Mouse (Mus musculus): ENCODE results near the gene Jmjd1c. TPM values are rescaled to one million over a fixed set of nuclear protein-coding genes. Genes with fewer than 3 reads are reported as not detected.

Jmjd1c gene
- total RNA-seq, 2 experiments from 2014 or later: 49.5 to 124 TPM

DNA sequence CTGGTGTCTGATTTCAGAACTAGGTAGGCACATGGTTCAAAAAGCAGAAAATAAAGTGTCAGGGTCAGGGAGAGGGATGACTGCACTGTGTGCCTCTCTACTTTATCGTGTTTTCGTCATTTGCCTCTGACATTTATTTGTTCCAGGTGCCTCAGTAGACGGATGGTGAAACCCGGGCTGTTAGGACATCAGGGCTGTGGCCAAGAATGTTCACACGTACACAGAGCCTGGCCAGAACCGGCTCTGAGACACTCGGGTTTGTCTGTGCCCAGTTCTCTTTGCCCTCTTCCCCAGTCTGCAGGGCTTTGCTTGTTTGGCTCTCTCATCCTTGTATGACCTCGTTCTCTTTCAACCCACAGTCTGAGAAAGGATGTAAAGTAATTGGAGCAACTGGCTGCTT is 195.2 kb downstream of the Jmjd1c start:
- peak; percentile 15; the same call in 1 of the 2 replicates for ATAC-seq (replicated peaks; ENCODE audit: poor library complexity)

DNA sequence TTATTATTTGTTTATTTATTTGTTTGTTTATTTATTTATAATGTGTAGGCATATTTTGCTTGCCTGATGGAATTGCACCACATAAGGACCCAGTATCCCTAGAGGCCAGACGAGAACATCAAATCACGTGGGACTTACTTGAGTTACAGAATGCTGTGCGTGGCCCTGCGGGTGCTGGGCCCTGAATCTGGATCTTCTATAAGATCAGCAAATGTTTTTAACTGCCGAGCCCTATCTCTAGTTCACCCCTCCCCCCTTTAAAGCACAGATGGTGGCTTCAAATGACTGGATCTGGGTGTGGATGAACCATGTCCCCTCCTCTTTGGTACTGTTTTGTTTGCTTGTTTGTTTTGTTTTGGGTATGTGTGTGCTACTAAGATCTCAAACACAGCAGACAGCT is 199.4 kb downstream of the Jmjd1c start:
- peak; percentile 33 for ATAC-seq (replicated peaks; ENCODE audit: poor library complexity)

DNA sequence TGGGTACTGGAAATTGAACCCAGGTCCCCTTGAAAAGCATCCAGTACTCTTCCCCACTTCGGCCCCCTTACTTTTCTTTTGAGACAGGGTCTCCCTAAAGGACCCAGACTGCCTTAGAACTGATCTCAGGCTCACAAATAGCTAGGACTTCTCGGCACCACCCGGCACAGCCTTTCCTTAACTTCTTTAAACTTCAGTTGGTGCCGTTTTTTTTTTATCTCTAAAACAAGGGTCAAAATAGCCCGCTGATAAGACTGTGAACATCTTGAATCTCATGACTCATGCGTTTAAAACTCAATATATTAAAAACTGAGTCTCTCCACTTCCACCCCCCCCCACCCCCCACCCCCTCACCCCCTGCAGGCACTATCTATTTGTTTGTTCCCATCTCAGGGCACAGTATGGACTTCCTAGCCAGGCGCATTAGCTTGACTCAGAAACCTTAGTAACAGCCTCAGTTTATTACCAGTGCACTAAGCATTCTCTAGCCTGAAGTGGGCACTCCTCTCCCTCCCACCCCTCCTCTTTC is 200.1 kb downstream of the Jmjd1c start:
- peak; percentile 45 for ATAC-seq (replicated peaks; ENCODE audit: poor library complexity)

DNA sequence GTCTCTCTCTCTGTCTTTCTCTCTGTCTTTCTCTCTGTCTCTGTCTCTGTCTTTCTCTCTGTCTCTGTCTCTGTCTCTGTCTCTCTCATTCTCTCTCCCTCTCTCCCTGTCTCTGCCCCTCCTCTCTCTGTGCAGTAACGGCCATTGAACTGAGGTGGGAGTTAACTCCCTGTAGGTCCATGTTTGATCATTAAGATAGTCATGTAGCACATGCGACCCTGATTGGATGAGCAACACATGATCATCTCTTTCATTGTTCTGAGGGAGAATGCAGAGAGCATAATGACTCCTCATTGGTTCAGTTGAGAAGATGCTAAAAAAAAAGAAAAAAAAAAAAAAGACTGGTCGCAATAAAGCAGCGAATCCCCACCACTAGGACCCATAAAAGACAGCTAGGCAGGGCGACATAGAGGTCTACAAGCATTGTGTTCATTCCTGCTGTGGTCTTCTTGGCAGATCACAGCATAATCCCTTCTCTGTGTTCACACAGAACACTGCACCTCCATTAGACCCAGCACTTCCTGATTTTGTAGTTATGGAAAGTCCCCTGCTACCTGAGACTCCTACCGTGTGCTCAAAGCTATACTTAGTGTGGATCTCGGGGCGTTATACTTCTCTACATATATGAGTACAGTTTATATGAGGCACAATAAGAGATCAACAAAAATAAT is 200.7 kb downstream of the Jmjd1c start:
- peak; percentile 18; the same call in 1 of the 2 replicates for ATAC-seq (replicated peaks; ENCODE audit: poor library complexity)

DNA sequence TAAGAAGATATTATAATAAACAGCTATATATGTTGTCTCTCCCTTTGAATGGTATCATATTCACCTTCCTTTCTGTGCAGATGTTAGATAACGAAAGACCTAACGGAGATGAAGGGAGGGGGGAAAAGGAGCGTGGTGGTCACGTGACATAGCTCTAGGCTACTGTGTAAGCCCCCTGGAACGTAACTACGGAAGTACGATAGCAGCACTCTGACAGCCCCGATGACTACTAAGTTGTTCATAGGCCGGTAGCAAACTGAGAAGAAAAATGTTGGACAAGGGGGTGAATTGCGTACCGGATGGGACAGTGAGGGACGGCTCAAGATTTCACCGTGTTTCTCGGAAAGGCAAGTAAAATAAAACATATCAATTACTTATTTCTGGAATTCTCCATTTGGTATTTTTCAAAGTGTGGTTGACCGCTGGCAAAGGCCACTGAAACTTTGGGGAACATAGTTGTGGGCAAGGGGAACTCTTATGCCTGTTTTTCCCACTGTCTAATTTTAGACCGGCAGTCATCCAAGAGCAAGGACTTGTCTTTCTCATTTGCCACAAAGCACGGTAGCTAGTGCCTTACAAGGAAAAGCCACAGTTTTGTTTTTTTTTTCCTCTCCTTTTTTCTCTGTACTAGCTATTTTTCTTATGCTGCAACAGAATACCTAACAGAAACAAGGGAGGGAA is 201.4 kb downstream of the Jmjd1c start:
- peak; percentile 26 for ATAC-seq (replicated peaks; ENCODE audit: poor library complexity)

DNA sequence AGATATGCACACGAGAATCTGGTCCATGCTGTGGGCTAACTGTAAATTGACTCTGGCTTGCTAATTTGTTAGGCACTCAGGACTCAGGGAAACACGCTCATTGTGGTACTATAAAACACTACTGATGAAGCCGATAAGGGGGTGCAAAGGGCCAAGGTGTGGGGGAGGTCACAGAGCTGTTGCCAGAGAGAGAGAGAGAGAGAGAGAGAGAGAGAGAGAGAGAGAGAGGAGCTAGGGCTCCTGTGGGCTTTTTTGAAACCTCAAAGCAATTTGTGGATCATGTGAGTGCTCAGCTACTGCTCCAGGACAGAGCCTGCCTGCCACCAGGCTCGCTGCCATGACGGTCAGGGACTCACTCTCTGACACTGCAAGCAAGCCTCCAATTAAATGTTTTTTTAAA is 202.9 kb downstream of the Jmjd1c start:
- ATAC-seq (replicated peaks; ENCODE audit: poor library complexity): 0 out of 2 replicates have a peak, but pooled peaks have one; percentile 4

DNA sequence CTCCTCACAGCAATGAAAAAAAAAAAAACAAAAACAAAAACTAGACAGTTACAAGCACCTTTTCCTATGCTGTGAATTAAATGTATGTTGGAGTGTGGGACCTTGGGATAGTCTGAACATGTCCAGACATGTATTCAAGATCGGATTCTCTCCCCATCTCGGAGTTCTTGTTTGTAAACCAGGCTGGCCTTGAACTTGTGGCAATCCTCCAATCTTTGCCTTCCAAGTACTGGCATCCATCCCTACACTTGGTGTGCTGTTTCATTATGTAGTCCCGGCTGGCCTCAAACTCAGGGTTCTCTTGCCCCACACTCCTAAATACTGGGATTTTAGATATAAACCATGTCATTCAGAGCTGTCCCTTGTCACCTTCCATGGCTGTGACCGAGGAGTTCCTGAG is 203.4 kb downstream of the Jmjd1c start:
- no peak for ATAC-seq (replicated peaks; ENCODE audit: poor library complexity)

DNA sequence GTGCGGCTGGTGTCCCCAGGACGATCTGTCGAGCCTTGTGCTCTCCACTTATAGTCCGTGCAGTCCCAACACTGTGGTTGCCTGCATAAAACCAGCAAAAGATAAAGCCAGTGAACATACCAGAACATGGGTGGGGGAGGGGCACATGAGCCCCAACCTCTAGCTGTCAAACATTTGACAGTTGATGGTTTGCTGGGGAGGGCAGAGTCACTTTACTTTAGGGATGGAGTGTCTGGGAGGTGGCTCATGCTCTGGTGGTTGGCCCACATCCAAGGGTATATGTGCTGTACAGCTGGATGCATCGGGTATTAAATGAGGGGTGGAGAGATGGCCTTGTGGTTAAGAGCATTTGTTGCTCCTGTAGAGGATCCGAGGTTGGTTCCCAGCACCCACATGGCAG is 205.1 kb downstream of the Jmjd1c start:
- ATAC-seq (replicated peaks; ENCODE audit: poor library complexity): peak; percentile 37

DNA sequence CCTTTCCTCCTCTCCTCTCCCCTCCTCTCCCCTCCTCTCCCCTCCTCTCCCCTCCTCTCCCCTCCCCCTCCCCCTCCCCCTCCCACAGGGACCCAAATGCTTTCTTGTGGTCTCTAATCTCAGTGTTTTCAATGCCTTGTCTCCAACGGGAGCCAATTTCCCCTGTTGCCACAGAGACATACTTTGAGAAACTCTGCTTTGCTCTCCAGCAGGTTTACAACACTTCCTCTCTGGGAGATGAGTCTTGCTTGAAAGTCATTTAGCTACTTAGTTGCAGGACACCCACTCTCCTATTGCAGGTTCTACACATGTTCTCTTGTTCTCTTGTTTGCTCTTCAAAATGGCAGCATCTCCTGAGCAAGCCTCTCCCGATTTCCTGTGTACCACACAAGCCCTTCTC is 206.4 kb downstream of the Jmjd1c start:
- ATAC-seq (replicated peaks; ENCODE audit: poor library complexity): peak; percentile 37

Other genes with a start within 250 kb of the Jmjd1c start
- 25.3 and 28.7 TPM in 2 replicates for gene Reep3, start 820 bp downstream of the Jmjd1c start, total RNA-seq (2015)
- gene Reep3, start 820 bp downstream of the Jmjd1c start, total RNA-seq (2017): 12.1 and 12.2 TPM in 2 replicates
- gene Nrbf2, start 189.2 kb downstream of the Jmjd1c start, total RNA-seq (2015): 32.2 and 33.6 TPM in 2 replicates
- 13.2 and 21.9 TPM in 2 replicates for gene Nrbf2, start 189.2 kb downstream of the Jmjd1c start, total RNA-seq (2017)

All from megakaryocyte progenitor cell, adult 5-6 weeks (primary cell).